Mouse (Mus musculus) bone marrow, adult 2 months (tissue): ENCODE measurements around the gene Nucb1.

Source experiments
- CTCF ChIP-seq: fragments of 200-500 bp; IDR thresholded peaks from 2 replicates; pipeline ENCODE4 v1.5.1; 2011; ENCODE audit warnings: low read length, control low read depth; ENCODE audit not compliant: control insufficient read depth, insufficient read depth
- POLR2A ChIP-seq: fragments of 200-500 bp; IDR thresholded peaks from 2 replicates; pipeline ENCODE4 v1.6.1; 2011; ENCODE audit warnings: low read depth, mild to moderate bottlenecking, control low read depth, low read length, borderline replicate concordance; ENCODE audit not compliant: control insufficient read depth

- TF ChIP-seq CTCF (no peak), POLR2A (no peak)
These were observed 48.7 kb upstream of the Nucb1 start for GRCm38 (mm10) chr7:45558907-45559306.
